Mouse (Mus musculus) 3134 (cell line): ENCODE measurements at regions not wholly inside any gene's neighbourhood (a gene's known extent, or its start where the extent isn't known, plus 50 kb on each side); places are given as distances from the start of the nearest gene placed in this dataset.

Source experiments
- DNase-seq: peaks from one replicate; pipeline ENCODE4 v3.0.0-alpha.2; 2011; ENCODE audit warnings: low spot score; ENCODE audit not compliant: insufficient read length; ENCODE audit errors: extremely low read depth

DNA sequence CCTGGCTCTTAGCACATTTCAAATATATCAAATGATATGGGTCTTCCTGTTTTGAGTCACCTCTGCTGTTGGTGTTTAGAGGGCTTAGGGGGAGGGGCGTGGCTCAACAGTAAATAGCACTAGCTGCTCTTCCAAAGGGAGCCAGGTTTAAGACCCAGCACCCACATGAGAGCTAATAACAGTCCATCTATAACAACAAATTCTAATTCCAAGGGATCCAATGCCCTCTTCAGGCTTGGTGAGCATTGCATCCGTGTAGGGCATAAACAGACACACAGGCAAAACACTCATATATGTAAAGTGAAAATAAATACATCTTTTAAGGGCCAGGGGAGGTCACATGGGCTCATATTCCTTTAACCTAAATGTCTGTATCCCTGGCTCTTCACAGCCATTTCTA is 194.1 kb upstream of the Kdm8 start:
- no peak for DNase-seq

DNA sequence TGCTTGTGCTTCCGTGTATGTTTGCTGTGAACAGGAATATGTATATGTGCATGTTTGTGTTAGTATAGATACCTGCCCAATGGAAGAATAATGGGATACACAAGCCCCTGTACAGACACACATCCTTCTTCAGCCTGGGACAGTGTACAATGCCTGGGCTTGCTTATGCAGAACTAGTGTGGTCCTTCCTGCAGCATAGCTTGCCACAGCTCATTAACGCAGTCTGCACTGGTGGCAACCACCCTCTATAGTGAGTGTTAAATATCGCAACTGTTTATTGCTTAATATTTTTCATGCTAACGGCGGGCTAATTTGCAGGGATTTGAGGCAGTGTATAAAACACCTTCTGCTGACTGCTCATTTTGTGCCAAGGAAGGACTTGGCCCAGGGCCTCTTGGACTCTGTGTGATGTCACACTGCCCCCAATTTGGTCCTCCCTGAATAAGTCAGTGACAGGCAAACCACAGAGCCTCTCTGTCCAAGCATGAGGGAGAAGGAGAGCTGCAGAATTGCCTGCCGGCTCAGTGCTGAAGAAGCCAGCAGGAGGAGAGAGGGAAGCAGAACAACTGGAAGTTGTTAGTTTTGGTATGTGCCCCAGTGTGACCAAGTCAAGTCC is 193.4 kb upstream of the Kdm8 start:
- DNase-seq: no peak

DNA sequence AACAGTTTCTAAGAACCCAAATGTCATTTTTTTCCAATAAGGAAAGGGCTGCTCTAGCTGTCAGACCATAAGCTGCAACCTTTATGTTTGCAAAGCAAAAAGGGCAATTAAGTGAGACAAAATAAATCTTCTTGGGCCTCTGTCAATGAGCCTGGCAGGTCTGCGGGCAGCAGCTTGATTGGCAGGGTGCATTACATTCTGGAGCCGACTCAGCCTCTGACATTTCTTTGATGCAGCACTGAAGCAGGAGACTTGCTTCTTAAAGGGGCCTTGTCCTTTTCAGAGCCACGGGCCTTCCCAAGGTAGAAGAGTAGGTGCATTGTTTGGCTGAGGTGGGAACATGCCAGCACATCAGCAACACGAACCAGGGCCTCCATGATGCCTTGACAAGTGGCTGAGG is 190.2 kb upstream of the Kdm8 start:
- DNase-seq: no peak

DNA sequence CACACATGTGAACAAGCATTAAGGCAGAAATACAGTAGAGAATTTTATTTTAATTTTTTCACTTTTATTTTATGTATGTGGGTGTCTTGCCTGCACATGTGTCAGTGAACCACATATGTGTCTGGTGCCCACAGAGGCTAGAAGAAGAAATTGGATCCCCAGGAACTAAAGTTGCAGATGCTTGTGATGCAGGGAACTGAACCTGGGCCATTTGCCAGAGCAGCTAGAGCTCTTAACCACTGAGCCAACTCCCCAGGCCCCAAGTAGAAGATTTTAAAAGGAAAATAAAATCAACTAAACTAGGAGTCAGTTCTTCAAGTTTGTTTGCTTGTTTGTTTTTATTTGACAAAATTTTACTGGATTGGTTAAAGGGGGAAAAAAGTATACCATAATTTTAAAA is 185.5 kb upstream of the Kdm8 start:
- no peak for DNase-seq

DNA sequence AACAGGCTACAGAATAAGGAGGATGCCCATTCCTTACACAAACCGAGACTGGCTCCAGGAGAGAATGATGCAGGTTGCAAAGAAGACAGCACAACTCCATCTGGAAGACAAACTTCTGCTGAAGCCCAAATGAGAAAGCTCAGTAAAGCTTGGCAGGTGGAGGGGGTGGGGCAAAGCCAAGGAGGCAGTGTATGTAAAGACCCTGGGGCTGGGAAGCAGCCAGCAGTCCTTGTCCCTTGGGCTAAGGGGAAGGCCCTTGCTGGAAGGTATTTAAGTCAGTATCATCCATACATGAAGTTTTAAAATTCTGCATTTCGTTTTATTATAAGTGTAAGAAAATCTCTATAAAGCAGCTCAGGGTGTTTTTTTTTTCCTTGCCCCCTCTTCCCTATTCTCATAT is 182.3 kb upstream of the Kdm8 start:
- DNase-seq: no peak

DNA sequence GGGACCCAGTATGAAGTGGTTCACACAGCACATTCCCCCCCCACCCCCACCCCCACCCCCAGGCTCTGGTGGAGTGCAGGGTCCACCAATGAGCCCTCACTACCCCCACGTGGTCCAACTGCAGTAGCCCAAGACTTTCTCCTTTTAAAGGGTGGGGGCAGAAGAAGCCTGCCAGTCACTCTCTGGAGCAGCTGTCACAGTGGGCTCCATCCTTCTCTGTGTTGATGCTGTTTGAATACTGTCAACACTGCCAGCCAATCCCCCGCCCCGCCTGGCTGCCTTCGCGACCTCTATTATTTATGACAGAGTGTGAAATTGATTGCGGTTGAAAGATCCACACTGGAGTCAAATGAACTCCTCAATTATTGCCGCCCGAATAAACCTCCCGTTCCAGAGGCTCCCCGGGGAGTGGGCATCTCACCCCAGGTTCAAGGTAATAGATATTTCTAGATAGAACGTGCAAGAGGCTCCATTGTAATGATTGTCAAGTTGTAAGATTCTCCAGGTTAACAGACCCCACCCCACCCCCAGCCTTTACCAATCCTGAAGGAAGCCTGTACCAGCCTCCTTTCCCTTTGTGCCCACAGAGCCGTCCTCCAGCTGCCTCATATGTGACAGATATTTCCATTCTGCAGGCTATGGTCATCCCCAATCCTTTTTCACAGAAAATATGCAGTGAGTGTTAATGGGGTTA is 181.7 kb upstream of the Kdm8 start:
- no peak for DNase-seq

DNA sequence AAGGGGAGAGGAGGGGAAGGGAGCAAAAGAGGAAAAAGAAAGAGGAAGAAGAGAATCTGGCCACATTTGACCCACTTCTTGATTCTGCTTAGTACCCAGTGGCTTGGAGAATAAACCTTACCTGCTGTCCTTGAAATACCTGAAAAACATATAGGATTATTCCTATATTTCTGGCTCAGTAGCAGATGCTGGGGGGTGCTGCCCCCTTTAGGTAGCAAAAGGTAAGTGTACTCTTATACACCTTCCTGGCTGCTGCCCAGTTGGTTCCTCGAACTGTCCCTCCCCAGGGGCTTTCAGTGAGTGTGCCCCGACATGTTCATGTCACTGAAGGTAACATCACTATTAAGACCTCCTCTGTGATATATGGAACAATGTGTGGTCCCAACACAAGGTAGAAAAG is 180.7 kb upstream of the Kdm8 start:
- DNase-seq: no peak

DNA sequence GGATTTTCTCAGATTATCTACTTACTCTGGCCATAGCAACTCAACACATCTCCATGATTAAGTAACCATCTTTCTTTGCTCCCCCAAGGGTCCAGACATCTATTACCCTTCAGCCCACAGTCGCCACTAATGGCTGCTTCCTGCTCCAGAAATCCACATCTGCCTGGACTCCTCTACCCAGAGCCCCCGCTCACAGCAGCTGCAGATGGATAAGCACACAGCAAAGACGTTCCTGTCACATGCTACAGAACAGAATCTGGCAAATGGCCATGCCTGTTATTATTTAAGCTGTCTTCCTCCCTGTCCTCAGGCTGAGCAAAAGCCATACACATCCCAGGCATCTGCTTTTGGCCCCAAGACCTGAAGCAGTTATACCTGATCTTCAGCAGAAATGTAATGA is 173.8 kb upstream of the Kdm8 start:
- no peak for DNase-seq

DNA sequence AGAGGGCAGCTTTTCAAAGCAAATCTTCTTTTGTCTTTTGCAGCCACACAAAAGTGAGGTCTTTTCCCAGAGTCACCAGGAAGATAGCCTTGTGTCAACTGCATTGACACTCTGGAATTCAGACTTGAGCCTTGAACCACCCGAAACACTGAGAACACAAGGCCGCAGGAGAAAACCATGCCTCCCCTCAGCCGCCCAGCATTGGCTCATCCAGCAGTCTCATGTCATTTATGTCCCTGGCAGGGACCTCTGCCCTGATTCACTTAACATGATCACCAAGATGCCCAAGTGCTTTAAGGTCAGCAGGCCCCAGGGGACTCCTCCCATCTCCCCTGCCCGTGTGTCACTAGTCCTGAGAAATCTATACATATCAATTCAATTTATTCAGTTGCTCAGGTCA is 173.1 kb upstream of the Kdm8 start:
- DNase-seq: no peak

DNA sequence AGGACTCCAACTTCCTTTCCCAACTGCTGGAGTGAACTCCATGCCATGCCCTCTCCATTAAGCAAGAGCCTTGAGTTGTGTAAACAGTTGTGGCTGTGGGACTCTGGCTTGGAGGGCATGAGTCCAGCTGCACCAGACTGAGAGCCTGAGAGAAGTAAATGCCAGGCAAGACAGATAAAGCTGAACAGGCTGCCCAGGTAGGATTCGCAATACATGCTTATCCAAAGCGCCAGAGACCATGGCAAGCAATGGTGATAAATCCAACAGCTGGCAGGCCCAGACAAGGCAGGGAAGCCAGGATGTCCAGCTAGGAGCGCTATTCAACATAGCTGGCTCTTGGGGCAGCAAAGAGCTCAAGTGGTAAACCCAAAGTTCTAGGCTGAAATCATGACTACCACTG is 163.1 kb upstream of the Kdm8 start:
- DNase-seq: no peak

DNA sequence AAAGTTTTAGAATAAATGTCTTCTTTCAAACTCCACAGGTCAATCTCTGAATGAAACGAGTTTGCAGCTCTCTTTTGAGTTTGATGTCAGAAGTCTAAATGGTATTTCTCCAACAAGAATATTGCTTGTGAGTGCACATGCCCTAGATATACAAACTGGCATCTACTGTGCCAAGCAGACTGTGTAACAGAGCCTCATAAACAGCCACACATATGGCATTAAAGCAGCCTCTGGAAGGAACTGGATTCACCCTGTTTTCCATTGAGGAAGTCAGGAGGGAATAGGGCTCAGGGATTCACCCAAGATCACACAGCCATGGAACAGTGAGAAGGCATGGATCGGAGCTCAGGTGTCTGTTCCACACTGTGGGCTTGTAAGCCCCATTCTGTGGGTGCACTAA is 149.2 kb upstream of the Kdm8 start:
- no peak for DNase-seq

DNA sequence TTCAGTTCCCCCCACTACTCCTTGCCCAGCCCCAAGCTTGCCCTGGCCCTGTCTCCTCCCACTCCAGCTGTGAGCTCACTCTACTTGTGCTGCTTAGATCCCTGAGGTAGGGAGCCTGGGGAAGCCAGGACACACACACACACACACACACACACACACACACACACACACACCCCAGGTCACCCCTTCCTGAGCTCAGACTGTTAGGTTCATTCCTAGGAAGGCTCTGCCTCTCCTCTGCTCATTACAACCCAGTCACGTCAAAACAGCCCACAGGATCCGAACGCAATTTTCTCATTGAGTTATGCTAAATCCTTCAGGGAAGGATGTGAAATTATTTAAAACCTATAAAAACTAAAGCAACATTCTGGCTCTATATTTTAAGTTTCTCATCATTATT is 136.0 kb upstream of the Kdm8 start:
- DNase-seq: no peak

DNA sequence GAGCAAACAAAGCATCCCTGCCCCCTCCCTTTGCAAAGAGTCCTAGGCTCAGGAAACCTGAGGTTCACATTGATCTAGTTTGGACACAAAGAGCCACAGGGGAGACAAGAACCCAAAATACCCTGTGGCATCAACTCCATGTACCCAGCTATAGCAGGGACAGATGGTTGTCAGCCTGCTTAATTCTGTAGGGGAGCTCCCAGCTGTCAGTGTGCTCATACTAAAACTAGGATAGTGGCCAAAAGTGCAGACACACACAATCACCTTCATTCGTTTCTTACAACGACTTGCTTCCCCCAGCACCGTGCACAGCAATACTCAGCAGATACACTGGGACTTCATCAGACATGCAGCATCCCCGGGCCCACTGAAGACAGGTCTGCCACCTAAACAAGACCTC is 133.5 kb upstream of the Kdm8 start:
- no peak for DNase-seq

DNA sequence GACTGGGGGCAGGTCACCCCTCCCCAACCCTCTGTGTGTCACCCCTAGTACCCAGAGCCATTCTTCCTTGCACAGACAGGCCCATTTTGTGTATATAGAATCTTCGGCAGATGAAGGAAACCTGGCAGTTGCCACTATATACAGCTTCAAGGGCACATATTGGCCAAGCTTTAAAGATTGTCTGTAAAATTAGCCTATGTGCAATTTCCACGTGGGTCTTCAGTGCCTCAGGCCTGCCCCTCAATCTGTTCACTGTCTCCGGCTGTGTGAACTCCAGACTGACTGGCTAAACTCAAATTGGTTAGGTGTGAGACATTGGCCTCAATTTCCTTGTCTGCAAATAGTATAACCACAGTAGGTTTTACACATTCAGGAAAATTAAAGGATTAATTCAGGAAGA is 130.9 kb upstream of the Kdm8 start:
- no peak for DNase-seq

DNA sequence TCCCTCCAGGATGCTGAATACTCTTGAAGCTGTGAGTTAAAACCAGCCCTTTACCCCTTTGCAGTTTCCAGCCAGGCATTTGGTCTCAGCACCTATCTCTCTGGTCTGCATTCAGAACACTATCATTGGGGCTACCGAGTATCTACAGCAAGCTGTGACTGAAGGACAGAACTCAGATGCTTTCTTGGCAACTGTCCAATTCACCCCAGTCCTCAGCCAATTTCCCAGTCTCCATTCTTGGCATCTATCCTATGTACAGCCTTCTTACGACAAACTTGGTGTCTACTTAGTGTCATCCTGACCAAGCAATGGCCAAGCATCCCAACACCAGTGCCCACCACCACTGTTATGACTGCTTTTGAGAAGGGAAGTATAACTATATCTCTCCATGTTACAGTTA is 109.7 kb upstream of the Kdm8 start:
- DNase-seq: no peak

DNA sequence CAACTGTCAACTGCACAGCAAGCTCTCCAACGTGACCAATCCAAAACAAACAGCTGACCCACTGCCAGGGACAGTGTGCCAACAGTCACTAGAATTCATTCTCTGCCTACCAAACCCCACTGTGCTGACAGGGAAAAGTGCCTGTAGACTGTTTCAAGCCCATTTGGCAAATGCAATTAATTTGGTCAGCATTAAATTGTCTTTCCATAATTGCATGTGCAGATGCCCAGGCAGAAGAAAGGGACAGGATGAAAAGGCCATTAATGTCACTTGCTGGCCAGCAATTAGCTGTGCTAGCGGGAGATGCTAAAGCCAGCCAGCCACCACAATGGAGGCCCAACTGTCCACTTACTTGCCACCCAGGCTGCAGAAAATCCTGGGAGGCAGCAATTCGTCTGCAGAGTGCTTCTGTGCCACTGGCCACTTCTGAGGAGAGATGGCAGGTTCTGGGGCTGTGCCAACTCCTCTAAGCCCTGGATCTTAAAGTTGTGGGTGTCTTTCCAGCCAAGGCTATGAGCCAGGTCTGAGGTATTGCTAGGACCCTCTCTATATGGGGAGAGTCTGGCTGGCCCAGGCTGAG is 108.8 kb upstream of the Kdm8 start:
- DNase-seq: no peak

DNA sequence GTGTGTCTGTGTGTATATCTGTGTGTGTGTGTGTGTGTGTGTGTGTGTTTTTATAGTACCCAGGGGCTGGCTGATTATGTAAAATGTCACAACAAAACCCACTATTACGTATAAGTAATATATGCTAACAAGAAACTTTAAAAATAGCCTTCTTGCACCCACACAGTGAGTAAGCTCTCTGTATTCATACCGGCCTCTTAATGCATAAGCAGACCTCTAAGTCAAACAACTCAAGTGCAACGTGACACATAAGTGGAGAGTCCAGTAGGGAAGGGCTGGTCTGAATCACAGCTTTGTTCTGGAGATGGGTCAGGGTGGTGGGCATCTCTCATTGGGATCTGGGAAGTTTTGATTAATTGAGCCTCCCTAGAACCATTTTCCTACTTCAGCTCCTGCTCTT is 107.7 kb upstream of the Kdm8 start:
- DNase-seq: no peak

DNA sequence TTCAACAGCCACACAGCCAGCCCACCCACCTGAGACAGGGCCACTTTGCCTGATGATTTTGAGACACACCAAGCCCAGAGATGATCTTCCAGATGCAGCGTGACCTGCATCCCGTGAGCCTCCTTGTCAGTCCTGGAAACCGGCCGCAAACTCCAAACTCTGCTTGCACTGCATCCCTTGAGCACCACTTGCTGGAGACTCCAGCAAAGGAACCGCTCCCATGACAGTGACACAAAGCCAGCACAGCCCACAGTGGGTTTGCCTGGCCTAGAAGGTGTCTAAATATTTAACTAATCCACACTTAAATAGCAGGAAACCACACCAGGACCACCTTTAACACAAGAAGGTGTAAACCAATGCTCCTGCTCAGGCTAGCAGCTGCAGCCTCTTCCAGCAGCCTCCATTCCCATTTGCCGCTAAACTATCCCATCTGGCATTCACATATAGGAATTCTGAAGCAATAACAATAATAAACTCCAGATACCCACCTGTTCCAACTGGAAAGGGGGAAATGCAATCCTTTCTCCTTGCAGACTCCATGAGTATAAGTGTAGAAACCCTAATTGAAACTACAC is 106.2 kb upstream of the Kdm8 start:
- DNase-seq: no peak

DNA sequence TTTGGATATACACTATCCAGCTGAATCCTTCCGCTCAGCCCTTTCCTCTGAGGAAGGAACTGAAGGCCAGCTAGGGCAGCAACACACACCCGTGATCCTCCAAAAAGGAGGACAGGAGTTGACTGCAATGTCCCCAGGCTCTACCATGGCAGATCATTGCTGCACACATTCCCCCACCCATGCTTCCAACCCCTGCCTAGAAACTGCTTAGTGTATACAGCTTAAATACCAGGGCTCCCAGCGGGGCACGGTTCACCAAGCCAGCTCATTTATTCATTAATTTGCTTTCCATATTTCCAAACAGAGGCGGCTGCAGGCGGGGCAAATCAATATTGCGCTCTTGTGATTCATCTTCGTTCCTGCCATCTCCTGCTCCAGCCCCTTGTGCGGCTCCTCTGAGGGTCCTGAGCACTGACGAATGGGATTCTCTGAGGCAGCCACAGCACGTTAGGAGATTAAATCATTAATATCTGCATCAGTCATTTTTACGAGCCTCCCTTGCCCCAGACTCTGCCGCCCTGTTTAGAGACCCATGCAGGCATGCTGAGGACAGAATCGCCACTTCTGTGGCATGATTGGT is 104.1 kb upstream of the Kdm8 start:
- DNase-seq: no peak

DNA sequence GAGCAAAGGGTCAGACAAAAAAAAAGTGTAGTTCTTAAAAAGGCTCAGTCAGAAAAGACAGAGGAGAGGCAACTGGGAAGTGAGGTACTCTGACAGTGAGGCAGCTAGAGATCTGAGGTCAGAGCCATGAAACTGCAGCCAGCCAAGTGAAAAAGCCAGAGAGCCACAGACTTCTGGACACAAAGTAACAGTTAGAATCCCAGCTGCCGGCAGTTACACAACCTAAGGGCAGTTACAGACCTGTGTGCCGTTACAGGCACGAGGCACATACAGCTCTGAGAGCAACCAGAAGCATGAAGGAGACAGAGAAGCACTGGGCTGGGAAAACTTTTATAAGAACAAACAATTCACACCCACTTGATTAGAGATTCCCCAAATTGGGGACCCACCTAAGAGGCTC is 94.9 kb upstream of the Kdm8 start:
- DNase-seq: no peak

DNA sequence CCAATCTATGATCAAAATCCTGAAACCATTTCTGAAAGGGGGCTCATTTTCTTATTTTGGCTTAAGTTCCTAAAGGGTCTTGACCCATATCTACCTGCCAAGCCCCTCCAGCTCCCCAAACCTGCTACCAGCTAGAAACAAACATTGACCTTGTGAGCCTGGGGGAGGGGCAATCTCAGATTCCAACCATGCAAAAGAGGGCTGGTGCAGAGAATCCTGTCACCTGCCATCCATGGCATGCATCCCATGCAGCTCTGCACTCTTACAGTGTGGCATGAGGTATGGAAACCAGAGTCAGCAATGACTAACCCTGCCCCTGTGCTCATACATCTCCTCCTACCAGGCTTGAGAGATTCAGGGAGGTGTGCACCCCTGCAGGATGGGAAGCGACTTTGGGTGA is 90.3 kb upstream of the Kdm8 start:
- DNase-seq: no peak

DNA sequence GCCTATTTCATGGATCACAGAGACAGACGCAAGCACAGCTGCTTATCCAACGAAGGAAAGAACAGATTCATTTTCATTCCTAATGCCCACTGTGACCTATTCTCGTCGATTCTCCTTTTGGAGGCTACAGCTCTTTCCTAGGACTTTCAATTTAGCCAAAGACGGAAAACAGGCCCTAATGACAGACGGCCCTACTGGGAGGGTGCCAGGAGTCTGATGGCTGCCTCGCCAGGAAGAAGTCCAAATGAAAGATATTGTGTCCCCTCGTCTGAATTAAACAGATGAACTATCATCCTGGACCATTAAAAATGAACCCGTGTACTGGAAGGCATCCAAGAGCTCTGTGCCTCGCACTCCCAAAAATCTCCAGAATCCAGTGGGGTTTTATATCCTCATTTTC is 89.5 kb upstream of the Kdm8 start:
- DNase-seq: no peak
